Mouse (Mus musculus) adrenal gland, adult 2 months (tissue): ENCODE data around the gene Tmem117. TPM values are rescaled to one million over a fixed set of nuclear protein-coding genes. Genes with fewer than 3 reads are reported as not detected.

Source experiments
- DNase-seq: peaks from one replicate; pipeline ENCODE4 v3.0.0; 2021
- polyA plus RNA-seq: library from polyadenylated mRNA; depleted of rRNA; stranded (reverse); fragments of >200 nt; gene quantifications from 2 replicates; pipeline ENCODE4 v1.2.3, GENCODE M21; 2012
- total RNA-seq, 2 experiments: library from RNA; stranded (reverse); gene quantifications; 2 replicates each; pipeline ENCODE4 v1.2.3; 2021

Tmem117 gene
- total and polyA plus RNA-seq, 3 experiments, result 0.26 to 7.1 (median 2.5) TPM

DNA sequence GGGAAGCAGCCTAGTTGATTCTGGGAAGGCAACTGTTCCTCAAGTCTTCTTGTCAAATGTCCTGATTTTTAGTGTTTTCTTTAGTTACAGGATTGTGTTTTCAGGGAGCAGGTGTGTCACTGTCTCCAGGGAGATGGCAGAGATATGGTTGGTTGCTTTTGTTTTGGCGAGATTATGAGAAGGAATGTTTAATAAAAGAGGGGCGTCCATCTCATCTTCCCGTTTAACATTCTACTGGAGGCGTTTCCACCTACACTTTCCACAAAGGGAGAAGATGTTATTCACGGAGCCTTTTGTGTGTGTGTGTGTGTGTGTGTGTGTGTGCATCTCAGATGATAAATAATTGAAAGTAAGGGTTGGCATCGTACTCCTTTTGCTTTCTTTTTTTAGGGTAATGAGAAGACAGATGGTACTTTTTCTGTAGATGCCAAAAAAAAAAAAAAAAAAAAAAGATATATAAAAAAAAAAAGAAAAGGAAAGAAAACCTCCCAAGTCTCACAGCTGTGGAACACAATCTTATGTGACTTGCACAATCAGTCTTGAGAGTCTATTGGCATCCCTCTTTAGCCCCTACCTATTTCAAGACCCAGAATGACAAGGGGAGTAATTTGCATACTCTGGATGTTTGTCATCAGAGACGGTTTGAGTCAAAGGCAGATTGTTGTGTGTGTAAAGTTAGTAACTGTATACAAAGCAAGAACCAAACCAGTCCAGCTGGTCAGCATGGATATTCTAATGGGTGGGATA, 142.0 kb downstream of the Tmem117 start:
- no peak for DNase-seq

DNA sequence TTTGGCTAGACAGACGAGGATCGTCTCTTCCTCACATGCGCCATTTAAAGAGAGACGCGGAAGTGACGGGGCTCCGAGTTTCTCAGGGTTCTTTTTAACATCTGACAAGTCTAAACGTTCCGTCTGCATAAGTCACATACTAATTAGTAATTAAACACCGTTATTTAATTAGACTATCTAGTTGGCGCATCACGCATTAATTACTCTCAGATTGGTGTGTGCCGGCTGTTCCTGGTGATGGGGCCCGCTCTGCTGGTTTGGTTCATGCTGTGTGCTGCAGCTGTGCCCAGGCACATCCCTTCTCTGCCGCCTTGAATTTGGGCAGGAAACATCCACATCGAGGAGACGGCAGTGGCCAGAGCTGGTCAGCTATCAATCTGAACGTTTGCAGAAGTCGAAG, 142.7 kb downstream of the Tmem117 start:
- no peak for DNase-seq

DNA sequence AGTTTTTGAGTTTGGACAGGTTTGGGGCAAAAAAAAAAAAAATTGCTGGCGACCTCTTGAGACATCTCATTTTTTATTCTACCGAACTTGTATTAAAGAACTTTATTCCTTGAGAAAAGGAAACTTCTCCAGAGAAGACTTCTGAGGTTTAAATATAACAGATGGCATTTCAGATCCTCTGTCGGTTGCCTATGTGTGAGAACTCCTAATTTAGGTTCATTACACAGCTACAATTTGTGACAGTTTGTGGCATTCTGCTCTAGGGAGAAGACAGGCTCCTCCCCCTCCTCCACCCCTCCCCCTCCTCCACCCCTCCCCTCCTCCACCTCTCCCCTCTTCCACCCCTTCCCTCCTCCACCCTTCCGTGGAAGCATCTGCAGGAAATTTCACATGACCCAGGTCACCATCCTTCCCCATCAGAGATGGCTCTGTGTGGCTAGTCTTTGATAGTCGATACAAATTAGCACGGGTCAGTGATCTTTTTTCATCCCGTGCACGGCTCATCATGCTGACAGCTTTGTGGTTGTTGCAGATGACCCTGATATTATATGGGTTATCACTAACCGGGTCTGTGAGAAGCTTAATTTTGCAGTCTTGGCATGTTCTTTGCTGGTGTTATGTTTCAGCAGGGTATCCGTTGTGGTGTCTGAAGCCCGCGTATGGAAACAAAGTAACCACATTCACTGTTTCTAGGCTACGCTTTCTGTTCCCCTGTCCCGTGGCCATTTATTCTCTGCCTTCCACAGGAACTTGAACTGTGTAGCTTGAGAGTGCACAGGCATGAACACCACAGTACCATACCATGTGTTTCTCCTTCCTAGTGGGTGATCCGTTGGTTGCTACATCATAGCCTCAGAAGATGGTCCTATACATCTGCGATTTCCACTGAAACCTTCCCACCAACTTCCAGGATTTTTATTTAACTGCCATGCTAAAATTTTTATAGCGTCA, 147.4 kb downstream of the Tmem117 start:
- DNase-seq, result no peak

DNA sequence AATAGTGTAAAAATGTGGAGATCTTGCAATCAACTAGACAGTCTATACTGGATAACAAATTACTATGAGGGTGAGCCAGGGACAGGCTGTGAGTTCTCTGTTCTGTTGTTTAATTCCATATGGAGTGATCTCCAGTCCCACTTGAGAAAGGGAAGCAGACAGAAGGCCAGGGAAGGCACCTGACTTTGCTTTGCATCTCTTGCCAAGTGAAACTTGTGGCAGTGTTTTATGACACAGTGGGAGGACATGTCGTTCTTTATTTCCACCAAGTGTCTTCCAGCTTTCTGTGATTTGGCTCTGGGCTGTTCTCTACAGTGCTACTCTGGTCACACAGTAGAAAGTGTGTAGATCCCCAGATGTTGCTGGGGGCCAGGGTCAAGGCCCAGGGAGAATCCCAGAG, 152.5 kb downstream of the Tmem117 start:
- no peak for DNase-seq

DNA sequence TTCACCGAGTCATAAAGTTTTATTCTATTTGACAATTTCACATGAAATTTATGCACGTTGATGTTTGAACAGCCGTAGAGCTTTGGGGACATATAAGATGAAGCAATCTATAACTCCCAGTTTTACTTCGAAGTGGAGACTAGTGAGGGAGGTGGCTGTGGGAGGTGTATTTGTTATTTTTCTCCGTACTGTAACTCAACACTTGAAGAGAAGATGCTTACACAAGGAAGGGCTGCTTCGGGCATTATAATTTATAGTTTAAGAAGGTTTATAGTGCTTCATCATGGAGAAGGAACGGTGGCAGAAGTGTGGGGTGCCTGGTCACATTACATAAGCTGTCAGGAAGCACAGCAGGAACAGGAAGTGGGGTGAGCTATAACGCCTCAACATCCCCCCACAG, 164.4 kb downstream of the Tmem117 start:
- DNase-seq, result no peak

DNA sequence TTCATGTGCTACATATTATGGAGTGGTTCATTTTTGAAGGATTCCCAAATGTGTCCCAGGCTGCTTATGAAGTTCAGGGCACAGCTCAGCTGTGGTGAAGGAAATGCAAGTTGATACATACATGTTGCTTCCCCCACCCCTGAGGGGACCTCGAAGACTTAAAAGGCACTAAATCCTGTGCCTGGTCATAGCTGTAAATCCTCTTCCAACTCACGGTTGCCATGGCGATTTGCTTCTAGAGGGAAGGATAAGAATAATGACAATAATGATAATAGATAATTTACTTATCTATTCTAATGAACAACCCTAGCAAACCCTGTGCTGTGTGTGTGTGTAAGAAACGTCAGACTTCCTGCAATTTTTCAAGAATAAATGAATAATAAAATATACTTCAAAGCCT, 166.5 kb downstream of the Tmem117 start:
- no peak for DNase-seq

DNA sequence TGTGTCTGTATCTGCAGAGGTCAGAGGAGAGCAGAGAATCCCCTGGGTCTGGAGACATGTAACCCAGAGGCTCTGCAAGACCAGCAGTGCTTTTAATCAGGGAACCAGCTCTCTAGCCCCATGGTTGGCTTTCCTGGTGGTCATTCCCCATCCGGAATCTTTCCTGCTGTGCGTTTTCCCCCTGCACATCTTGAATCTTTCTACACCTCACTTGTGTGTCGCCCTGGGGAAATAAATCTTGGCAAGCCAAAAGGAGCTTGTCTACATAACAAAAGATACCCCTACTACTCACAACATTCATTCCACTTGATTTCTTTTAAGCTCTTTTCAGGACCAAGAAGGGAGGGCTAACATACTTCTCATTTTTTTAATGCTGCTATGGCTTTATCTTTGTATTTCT, 169.2 kb downstream of the Tmem117 start:
- no peak for DNase-seq

DNA sequence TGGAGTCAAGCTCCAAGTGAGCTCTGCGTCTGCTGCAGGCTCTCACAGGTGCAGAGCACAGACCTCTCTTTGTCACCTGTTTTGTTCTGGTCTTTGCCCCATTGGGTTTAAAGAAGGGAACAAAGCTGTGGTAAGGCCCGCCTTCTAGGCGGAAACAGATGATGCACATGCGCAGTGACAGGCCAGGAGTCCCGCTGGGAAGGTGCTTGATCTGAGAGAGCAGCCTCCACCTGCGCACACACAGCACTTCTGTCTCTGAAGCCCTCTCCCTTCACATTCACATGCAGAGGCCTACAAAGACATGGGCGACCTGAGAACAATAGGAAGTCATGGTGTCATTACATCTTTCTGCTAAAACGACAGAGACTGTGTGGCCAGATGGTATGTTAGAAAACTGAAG, 172.4 kb downstream of the Tmem117 start:
- no peak for DNase-seq

DNA sequence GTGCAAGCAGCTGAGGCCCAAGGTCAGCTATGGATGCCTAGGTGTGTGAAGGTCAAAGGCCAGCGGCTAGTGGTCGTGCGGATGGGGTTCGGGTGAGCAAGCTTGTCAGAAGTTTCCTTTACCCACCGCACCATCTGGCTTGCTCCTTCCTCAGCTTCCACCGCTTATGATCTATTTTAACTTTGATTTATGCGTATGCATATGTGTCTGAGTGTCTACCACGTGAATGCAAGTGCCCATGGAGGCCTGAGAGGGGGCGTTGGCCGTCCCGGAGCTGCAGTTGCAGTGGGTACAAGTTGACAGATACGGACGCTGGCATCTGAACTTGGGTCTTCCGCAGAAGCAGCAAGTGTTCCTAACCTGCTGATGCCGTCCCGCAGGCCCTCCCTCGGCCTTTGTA, 173.8 kb downstream of the Tmem117 start:
- no peak for DNase-seq

DNA sequence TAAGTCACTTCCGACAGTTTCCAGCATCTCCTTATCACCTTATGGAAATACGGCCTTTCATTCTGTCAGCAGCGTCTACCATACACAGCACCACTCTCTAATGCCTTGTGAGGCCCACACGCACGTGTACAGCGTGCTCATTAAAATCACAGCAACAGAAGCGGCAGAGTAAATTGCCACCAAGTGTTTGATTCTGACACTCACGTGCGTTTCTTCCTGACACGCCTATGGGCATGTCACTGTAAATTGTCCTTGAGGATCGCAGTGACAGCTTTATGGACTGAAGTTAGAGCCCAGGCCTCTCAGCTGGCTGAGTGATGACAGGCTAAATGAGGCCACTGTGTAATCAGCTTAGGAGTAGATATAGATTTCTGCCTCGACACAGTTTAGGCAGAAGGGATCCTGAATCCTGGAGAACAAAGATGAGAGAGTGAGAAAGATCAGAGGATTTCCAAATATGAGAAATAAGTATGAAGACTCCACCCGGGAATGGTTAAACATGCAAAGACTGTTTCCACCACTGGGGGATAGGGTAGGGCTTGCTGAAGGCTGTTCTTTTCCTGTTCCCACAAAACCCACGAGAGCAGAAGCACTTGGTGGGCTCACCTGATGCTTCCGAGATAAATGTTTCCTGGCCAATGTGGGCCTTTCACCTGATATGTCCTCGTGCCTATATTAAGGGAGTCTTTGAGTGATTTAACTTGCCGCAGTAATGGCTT, 174.8 kb downstream of the Tmem117 start:
- no peak for DNase-seq

DNA sequence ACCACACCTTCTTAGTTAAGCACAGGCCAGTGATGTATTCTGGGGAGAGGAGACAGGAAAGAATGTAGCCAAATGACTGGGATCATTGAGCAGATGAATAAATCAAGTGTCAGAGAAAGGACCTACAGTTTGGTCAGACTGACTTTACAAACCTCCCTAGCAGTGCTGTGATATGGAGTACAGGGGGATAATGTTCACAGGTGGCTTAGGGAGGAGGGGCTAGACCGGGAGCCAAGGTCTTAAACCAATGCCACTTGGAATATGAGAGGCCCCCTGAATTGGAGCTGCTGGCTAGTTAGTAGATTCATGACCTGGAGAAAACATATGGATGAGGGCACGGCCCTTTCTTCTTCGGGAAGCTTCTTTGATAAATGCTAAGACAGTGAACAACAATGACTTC, 177.0 kb downstream of the Tmem117 start:
- DNase-seq, result no peak

DNA sequence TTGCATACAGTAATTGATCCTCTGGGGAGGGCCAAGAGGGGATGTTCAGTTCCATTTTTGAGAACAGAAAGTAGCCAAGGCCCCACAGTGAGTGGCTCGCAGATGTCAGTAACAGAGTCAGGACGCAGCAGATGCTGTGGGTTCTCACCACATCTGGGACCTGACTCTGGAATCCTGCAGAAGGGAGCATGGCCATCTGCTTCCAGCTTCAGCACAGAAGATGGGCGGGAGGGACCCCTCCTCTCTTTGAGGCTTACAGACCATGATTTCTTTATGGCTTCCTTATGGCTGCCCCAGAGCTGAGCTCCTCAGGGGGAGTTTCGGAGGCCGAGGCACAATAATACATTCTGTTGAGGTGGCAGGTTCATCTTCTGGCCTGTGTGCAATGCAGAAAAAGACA, 182.5 kb downstream of the Tmem117 start:
- DNase-seq, result no peak

DNA sequence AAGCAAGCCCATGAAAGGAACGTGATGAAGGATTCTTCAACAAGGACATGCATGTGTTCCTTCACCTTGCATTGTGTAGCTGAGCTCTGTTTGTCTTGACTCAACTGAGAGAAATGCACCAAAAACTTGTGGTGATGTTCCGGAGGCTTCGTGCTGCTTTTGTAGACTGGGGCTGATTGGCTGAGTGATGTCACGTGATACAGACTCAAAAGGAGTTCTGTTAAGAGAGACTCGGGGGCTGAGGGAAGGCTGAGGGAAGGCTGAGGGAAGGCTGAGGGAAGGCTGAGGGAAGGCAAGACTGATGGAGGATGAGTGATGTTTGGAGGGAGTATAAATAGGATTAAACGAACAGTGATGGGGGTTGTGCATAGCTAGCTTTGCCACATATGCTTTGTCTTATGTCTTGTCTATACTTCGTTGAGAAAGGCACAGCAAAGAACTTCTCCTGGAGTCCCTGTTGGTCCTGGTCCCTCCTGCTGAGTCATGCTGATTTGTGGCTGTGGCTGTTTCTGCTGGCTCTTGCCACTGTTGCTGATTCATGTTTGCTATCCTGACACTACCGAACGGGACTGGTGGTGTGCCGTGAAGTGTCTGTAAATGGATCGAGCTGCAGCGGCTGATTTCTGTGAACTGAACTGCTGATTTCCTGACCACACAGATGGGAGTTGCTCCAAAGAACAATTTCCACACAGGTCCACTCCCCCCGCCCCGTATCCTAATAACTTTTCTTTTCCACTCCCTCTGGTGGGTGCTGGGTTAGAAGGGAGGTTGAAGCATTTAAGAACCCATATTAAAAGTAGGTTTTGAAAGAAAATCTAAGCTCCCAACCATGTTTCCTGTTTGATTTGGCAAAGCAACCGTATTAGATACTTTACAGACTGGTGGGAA, 185.4 kb downstream of the Tmem117 start:
- DNase-seq, result no peak

DNA sequence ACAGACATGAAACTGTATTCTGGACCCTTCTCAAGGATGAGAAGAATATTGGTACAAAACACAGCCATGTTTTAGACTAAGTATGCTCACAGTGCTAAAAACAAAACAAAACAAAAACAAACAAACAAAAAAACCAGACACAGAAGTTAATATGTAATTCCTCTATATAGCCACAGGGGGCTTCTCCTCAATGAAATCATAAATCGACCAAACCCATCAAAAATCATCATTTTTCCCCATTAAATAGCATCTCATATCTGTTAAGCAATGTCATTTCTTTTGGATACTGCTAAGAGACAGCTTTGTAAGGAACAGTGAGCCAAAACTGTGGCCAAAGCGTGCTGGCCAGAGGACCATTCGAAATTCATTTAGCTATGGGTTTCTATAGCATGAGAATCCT, 206.6 kb downstream of the Tmem117 start:
- DNase-seq, result no peak

DNA sequence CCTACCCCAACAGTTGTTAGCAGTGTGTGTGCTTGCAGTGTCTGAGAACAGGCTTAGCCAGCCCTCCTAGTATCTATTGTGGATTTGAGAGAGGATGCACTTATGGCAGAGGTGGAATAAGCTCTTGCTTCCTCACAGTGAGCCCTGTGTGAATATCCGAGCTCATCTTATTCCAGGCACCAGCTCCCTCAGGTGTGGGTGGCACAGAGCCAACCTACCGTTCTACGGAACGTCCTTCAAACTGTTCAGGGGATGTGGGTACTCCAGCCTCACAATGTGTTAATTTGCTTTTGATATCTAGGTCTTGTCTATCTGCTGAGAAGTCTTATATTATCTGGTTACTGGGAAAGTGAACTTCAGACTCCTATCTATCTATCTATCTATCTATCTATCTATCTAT, 209.6 kb downstream of the Tmem117 start:
- no peak for DNase-seq

DNA sequence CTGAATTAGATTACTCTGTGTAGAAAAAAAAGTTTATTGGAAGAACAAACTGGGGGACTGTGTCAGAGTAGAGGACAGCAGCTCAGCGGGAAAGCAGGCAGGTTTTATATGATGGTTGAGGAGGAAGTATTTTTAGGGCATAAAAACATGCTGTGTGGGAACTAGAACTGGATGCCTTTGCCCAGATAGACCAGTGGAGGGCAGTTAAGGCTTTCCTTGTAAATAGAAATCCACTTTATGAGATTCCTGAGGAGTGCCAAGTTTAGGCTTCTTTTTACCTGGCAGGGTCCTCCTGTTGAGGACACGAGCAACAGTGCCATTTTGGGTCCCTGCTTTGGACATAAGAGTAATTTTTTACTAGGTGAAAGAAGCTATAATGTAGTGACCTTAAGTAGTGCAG, 218.5 kb downstream of the Tmem117 start:
- DNase-seq, result no peak

DNA sequence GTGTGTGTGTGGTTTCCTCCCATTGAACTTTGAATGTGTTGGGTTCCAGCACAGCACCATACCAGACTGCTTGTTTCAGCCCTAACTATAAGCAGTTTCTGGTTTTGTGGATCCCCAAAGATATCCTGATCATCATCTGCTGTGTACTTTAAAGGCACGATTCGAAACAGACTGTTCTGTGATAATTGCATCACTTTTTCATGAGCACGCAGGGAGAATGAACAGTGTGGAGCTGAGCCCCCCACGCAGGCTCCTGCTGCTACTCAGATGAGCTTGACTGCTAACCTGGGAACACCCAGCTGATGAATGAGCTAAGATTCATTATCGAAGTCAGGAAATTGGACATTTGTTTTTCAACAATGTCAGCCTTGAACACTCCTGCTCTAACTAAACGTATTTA, 230.6 kb downstream of the Tmem117 start:
- no peak for DNase-seq

DNA sequence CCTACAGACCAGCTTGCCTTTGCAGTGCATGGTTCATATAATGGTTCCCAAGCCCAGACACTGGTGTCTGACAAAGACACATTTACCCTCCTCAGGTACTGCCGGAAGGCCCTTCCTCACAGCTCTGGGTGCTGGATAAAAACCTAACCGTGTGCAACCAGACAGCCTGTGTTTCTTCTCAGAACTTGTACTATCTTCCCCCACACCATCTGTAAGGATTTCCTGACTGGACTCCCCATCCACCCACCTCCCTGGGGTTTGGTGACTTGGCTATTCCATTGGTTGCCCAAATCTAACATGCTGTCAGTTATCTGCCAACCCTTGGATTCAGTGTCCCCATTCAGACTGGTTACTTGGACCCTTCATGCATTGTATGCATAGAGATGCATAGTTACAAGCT, 232.1 kb downstream of the Tmem117 start:
- no peak for DNase-seq

DNA sequence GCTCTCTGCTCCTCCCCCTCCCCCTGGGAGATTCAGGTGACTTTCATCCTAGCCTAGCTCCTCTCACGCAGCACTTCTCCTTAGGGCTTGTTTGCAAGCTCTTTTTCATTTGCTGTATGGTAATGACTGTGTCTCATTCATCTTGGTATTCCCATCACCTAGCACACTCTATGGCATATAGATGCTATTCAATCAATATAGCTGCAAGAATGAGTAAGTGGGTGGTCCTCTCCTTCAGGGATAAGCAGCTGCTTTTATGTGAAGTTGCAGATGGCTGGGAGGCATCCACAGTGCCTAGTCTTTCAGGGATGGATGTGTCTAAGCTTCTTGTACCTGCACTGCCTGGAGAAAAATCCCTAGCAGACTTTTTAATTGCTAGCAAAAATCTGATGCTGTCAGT, 235.1 kb downstream of the Tmem117 start:
- DNase-seq, result no peak

DNA sequence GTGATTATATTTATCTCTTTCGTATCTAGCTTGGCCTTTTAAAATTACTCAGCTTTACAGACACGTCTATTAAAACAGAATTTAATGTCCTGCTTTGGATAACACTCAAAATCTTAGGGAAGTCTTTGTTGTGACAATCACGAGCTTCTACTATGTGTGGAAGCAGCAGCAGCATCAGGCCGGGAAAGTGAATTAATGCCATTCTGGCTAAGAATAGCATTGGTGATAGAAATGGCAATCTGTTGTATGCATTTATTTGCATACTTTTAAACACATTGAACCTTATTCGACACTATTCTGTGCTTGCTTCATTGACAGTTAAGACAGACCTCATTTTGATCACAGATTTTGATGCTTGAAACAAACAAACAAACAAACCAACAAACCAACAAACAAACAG, 239.3 kb downstream of the Tmem117 start:
- no peak for DNase-seq

DNA sequence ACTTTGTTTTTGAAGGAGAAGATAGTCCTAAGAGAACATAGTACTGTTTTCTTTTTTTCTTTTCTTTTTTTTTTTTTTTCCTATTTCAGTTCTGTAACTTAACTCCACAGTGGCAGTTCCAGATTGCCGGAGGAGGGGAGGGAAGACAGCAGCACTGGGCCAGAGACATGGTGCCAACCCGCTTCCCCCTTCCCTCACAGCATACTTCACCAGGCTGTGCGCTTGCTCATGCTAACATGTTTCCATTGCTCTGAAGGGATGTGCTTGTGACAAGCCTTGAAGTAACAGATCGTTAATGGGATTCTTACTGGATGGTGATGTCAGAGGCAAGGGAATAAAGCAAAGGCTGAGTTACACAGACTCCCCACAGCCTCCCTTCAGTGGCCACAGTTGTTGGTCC, 256.0 kb downstream of the Tmem117 start:
- no peak for DNase-seq

DNA sequence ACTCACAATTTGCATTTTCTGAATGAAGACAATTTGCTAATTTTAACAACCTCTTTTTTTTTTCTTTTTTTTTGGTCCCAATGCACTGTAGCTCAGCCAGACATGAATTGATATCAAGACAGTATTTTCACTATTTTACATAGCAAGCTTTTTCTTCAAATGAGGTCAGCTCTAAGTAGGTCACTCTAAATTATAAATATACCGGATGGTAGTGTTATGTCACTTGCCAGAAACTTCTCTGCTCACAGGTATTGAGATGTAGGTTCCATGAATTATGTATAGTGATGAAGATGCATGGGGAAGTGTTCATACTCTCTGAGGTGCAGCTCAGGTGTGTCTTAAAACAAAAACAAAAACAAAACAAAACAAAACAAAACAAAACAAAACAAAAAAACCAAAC, 264.2 kb downstream of the Tmem117 start:
- DNase-seq, result no peak
